In the genomic region with DNA sequence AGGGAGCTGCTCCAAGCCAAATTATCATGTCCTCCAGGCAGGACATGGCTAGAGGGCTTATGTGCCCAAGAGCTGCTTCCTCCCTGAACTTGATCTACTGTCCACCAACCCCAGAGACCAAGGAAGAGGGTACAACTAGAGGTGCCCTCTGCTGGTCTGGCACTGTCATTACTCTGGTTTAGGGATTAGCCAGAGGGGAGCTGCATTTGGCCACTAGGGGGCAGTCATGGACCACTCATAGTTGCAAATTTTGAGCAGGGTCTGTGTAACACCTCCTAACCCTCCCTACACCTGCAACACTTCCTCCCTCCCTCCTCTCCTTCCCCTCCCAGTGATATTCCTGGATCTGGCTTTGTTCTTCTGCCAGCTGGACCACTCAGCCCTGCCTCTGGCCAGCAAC, we compare ENCODE assay signal across 8 mouse cellular contexts. TPM values are rescaled to one million over a fixed set of nuclear protein-coding genes. Genes with fewer than 3 reads are reported as not detected.
A peak's percentile ranks its signal among the peaks of the same experiment; 100 is the strongest.
DNase-seq lines count a peak whose midpoint lies in the region.

No protein-coding gene starts in this region.

- DNase-seq in R1 (ENCODE audit: low read depth, low spot score): peak; percentile 85
- DNase-seq in cerebellum, adult 9-11 months: peak; percentile 57
- peak; percentile 81 to 86 for DNase-seq in frontal cortex, postnatal 25 days (ENCODE audit: low spot score in 2 of 2)
- DNase-seq in hindlimb bud, embryonic 11.5 days (ENCODE audit: extremely low spot score, low read depth, low spot score): peak; percentile 80
- DNase-seq in left cerebral cortex, adult 8-10 months (ENCODE audit: low spot score in 2 of 2): peak; percentile 73 to 75
- DNase-seq in mesoderm, embryonic 11.5 days (ENCODE audit: low read depth, low spot score): peak; percentile 91
- peak; percentile 78 for DNase-seq in right cerebral cortex, postnatal 25 days
- DNase-seq in urinary bladder, postnatal 36 days (ENCODE audit: low spot score in 2 of 2): peak; percentile 63 to 79

RNA-seq across cellular contexts. Expression of gene Gm45837, which starts 2.1 kb away (rescaled TPM):
- total RNA-seq in left cerebral cortex, adult 8-10 months (2022): 1 to 10 TPM in 2 of 4 experiments, not detected in 2; 1.2 to 1.6 TPM

RNA-seq across cellular contexts. Expression of gene Pde2a, which starts 8.7 kb away (rescaled TPM):
- total RNA-seq in left cerebral cortex, adult 8-10 months (2022): 100 to 1,000 TPM; 370 to 394 (median 377) TPM

Comparison
In these comparisons a context has a peak if more than half of its experiments do, and no peak if none do; other contexts are left out.
1. Peak in every context shown above with its lines: DNase-seq.